Comparison of ENCODE assay signal across 34 mouse cellular contexts in genomic region chr13:56371374-56371773, GRCm38 (mm10). TPM values are rescaled to one million over a fixed set of nuclear protein-coding genes. Genes with fewer than 3 reads are reported as not detected.
DNase-seq lines count a peak whose midpoint lies in the region; ATAC-seq and TF ChIP-seq lines count a peak whose summit lies in the region.
"Had no signal": no experiment of that assay in that cellular context is flagged by ENCODE, and none has a peak within 500 bp of the region (broad histone marks: within the 10 kb centered on the region; RNA-seq: fewer than 3 reads in every experiment).

No protein-coding gene starts in this region.

- H3K27me3 ChIP-seq in kidney, embryonic 14.5 days (ENCODE audit: control insufficient read depth, insufficient read depth, low read length), result no peaks in the 10 kb centered on the region; the same call in 1 of the 2 replicates
- no peaks in the 10 kb centered on the region for H3K27me3 ChIP-seq in ES-Bruce4 (ENCODE audit: control insufficient read depth, insufficient read depth, low read length, poor library complexity, severe bottlenecking)
- H3K27me3 ChIP-seq in limb, embryonic 11.5 days (ENCODE audit: control insufficient read depth, insufficient read depth, low read length), result no peaks in the 10 kb centered on the region
- H3K27me3 ChIP-seq: embryonic facial prominence, embryonic 15.5 days; forebrain, embryonic 12.5 days; hindbrain, embryonic 15.5 days; midbrain, embryonic 12.5 days; neural tube, embryonic 13.5 days had no signal

- 0 out of 2 replicates have a peak, but pooled peaks cover 3% of the 10 kb centered on the region for H3K4me1 ChIP-seq in kidney, embryonic 14.5 days (ENCODE audit: control insufficient read depth, insufficient read depth, low read length)
- peaks cover 3% of the 10 kb centered on the region for H3K4me1 ChIP-seq in ES-Bruce4 (ENCODE audit: control insufficient read depth, insufficient read depth, low read length)
- peaks cover 13% of the 10 kb centered on the region for H3K4me1 ChIP-seq in limb, embryonic 11.5 days (ENCODE audit: control insufficient read depth, insufficient read depth, low read length)
- H3K4me1 ChIP-seq: hindbrain, embryonic 15.5 days; midbrain, embryonic 12.5 days; neural tube, embryonic 13.5 days had no signal

- H3K36me3 ChIP-seq in kidney, embryonic 14.5 days (ENCODE audit: control insufficient read depth, insufficient read depth, low read length), result no peaks in the 10 kb centered on the region
- H3K36me3 ChIP-seq in ES-Bruce4 (ENCODE audit: control insufficient read depth, insufficient read depth, low read length, poor library complexity, severe bottlenecking), result no peaks in the 10 kb centered on the region
- H3K36me3 ChIP-seq in limb, embryonic 11.5 days (ENCODE audit: control insufficient read depth, insufficient read depth, low read length), result no peaks in the 10 kb centered on the region
- H3K36me3 ChIP-seq: embryonic facial prominence, embryonic 15.5 days; forebrain, embryonic 12.5 days; hindbrain, embryonic 10.5 days; hindbrain, embryonic 15.5 days; lung, embryonic 15.5 days; midbrain, embryonic 12.5 days; neural tube, embryonic 13.5 days had no signal

- H3K4me2 ChIP-seq in kidney, embryonic 14.5 days (replicated peaks; ENCODE audit: low read depth, low read length), result no peak overlapping the region
- no peak overlapping the region for H3K4me2 ChIP-seq in limb, embryonic 11.5 days (ENCODE audit: low read depth, severe bottlenecking)
- H3K4me2 ChIP-seq: embryonic facial prominence, embryonic 15.5 days; forebrain, embryonic 12.5 days; hindbrain, embryonic 15.5 days; liver, embryonic 11.5 days; midbrain, embryonic 12.5 days; neural tube, embryonic 13.5 days had no signal

- TF ChIP-seq POLR2A in ES-Bruce4 (IDR thresholded peaks at IDR 0.05; ENCODE audit: insufficient read depth, low read length), result no peak

- H3K27ac ChIP-seq in kidney, embryonic 14.5 days (ENCODE audit: low read depth, low read length), result 0 out of 2 replicates have a peak overlapping the region, but pooled peaks have one; percentile 24
- no peak overlapping the region for H3K27ac ChIP-seq in ES-Bruce4 (ENCODE audit: insufficient read depth, low read length)
- 0 out of 2 replicates have a peak overlapping the region, but pooled peaks have one; percentile 8 for H3K27ac ChIP-seq in limb, embryonic 11.5 days (replicated peaks; ENCODE audit: low read depth, low read length)
- H3K27ac ChIP-seq: embryonic facial prominence, embryonic 15.5 days; forebrain, embryonic 12.5 days; hindbrain, embryonic 10.5 days; hindbrain, embryonic 15.5 days; midbrain, embryonic 12.5 days; neural tube, embryonic 13.5 days had no signal

- no peaks in the 10 kb centered on the region for H3K9me3 ChIP-seq in kidney, embryonic 14.5 days (ENCODE audit: control insufficient read depth, low read length)
- H3K9me3 ChIP-seq in ES-Bruce4 (replicated peaks; ENCODE audit: control insufficient read depth, insufficient read depth, low read length, poor library complexity, severe bottlenecking), result no peaks in the 10 kb centered on the region
- H3K9me3 ChIP-seq in limb, embryonic 11.5 days (ENCODE audit: control insufficient read depth, low read length), result no peaks in the 10 kb centered on the region
- H3K9me3 ChIP-seq: embryonic facial prominence, embryonic 15.5 days; forebrain, embryonic 12.5 days; hindbrain, embryonic 10.5 days; hindbrain, embryonic 15.5 days; lung, embryonic 15.5 days; midbrain, embryonic 12.5 days; neural tube, embryonic 13.5 days had no signal

- 39% methylated on average over 5 of the region's 5 CpGs for WGBS in kidney, embryonic 14.5 days
- 21% methylated on average over 5 of the region's 5 CpGs for WGBS in limb, embryonic 11.5 days

- DNase-seq in kidney, postnatal 14 days, result no peak
- DNase-seq in ZHBTc4 (ENCODE audit: low read depth, low spot score), result peak; percentile 90
- DNase-seq in limb, embryonic 11.5 days (ENCODE audit: low spot score), result no peak
- DNase-seq in cerebellum, adult 11 months, result no peak
- no peak for DNase-seq in gastrocnemius, postnatal 25 days
- DNase-seq: adrenal gland, postnatal 10 days; cerebellum, adult 9-10 months; cerebellum, postnatal 36 days; forebrain, postnatal 0 days; gastrocnemius, postnatal 10 days; heart, postnatal 14 days had no signal

- no peak for ATAC-seq in kidney, embryonic 14.5 days (ENCODE audit: low FRiP score, low TSS enrichment)
- ATAC-seq in limb, embryonic 11.5 days (ENCODE audit: insufficient number of reproducible peaks, low FRiP score, low TSS enrichment, low read depth), result no peak
- no peak for ATAC-seq in megakaryocyte-erythroid progenitor cell, adult 5-6 weeks (replicated peaks; ENCODE audit: low FRiP score, low TSS enrichment, poor library complexity, severe bottlenecking)
- ATAC-seq: inflammation-experienced regulatory T-cells, adult 6 months had no signal

- no peak overlapping the region for H3K4me3 ChIP-seq in kidney, embryonic 14.5 days (ENCODE audit: low read length)
- H3K4me3 ChIP-seq in ES-Bruce4 (ENCODE audit: low read depth, low read length), result no peak overlapping the region
- no peak overlapping the region for H3K4me3 ChIP-seq in limb, embryonic 11.5 days (ENCODE audit: low read depth, low read length)
- H3K4me3 ChIP-seq: embryonic facial prominence, embryonic 15.5 days; forebrain, embryonic 12.5 days; hindbrain, embryonic 10.5 days; hindbrain, embryonic 15.5 days; lung, embryonic 15.5 days; midbrain, embryonic 12.5 days; neural tube, embryonic 13.5 days had no signal

- TF ChIP-seq EP300 in ES-Bruce4 (IDR thresholded peaks at IDR 0.05; ENCODE audit: insufficient read depth, low read depth, low read length), result peak; percentile 78; the same call in 1 of the 2 replicates

- TF ChIP-seq CTCF in ES-Bruce4 (IDR thresholded peaks at IDR 0.05; ENCODE audit: low read depth, low read length), result peak; percentile 41

- H3K9ac ChIP-seq in kidney, embryonic 14.5 days (ENCODE audit: low read depth, low read length), result no peak overlapping the region
- no peak overlapping the region for H3K9ac ChIP-seq in ES-Bruce4 (ENCODE audit: low read depth, poor library complexity, severe bottlenecking)
- no peak overlapping the region for H3K9ac ChIP-seq in limb, embryonic 11.5 days (ENCODE audit: low read length)
- H3K9ac ChIP-seq: embryonic facial prominence, embryonic 15.5 days; forebrain, embryonic 12.5 days; forebrain, postnatal 0 days; hindbrain, embryonic 15.5 days; lung, embryonic 15.5 days; midbrain, embryonic 12.5 days; neural tube, embryonic 13.5 days had no signal

RNA-seq across cellular contexts. Expression of gene Gm3045, which starts 55.0 kb away (rescaled TPM):
- not detected in 2 replicates for polyA plus RNA-seq in kidney, embryonic 14.5 days (2014; fragmentation: Nextera tagmentation; extraction: Ambion mirVana)
- not detected in 2 replicates for polyA plus RNA-seq in ES-Bruce4 (2011; ENCODE audit: insufficient read depth, insufficient read length, low read depth, missing spikeins)
- polyA plus RNA-seq in limb, embryonic 11.5 days (2014; fragmentation: Nextera tagmentation; extraction: Ambion mirVana), result not detected in 2 replicates
- total RNA-seq in megakaryocyte-erythroid progenitor cell, adult 5-6 weeks (2014; fragmentation: Nextera tagmentation), result not detected in 2 replicates
- not detected in 2 replicates for total RNA-seq in megakaryocyte-erythroid progenitor cell, adult 5-6 weeks (2017)
- not detected for total RNA-seq in gastrocnemius, postnatal 25 days (2021)
- total RNA-seq: adrenal gland, postnatal 10 days; forebrain, postnatal 0 days; gastrocnemius, postnatal 10 days; granulocyte monocyte progenitor cell, adult 5-6 weeks; heart, postnatal 14 days; layer of hippocampus, adult 8-10 months; layer of hippocampus, postnatal 25 days; left cerebral cortex, adult 8-10 months; left cerebral cortex, postnatal 36 days; megakaryocyte progenitor cell, adult 5-6 weeks had no signal
- polyA plus RNA-seq: C2C12; forebrain, embryonic 12.5 days; forebrain, postnatal 0 days; heart, embryonic 14.5 days; hindbrain, embryonic 10.5 days; hindbrain, embryonic 15.5 days; inflammation-experienced regulatory T-cells, adult 6 months; liver, embryonic 11.5 days; liver, embryonic 16.5 days; lung, embryonic 15.5 days; midbrain, embryonic 12.5 days; neural tube, embryonic 13.5 days; small intestine, adult 2 months; stomach, embryonic 14.5 days had no signal
